In genomic region chr15:25680269-25680818, GRCm38 (mm10) we compare ENCODE assay signal across 9 mouse cellular contexts. TPM values are rescaled to one million over a fixed set of nuclear protein-coding genes. Genes with fewer than 3 reads are reported as not detected.
DNase-seq lines count a peak whose midpoint lies in the region; ATAC-seq and TF ChIP-seq lines count a peak whose summit lies in the region.
"Had no signal": no experiment of that assay in that cellular context is flagged by ENCODE, and none has a peak within 500 bp of the region (broad histone marks: within the 10 kb centered on the region; RNA-seq: fewer than 3 reads in every experiment).

No protein-coding gene starts in this region.

- H3K4me3 ChIP-seq in kidney, postnatal 0 days (replicated peaks; ENCODE audit: low read depth, low read length): no peak overlapping the region
- H3K4me3 ChIP-seq in embryonic facial prominence, embryonic 11.5 days (ENCODE audit: low read depth, low read length): no peak overlapping the region
- no peak overlapping the region for H3K4me3 ChIP-seq in hindbrain, embryonic 12.5 days
- no peak overlapping the region for H3K4me3 ChIP-seq in midbrain, embryonic 12.5 days

- no peak overlapping the region for H3K9ac ChIP-seq in kidney, postnatal 0 days (ENCODE audit: low read depth, low read length)
- no peak overlapping the region for H3K9ac ChIP-seq in embryonic facial prominence, embryonic 11.5 days (replicated peaks; ENCODE audit: low read length)
- no peak overlapping the region for H3K9ac ChIP-seq in hindbrain, embryonic 12.5 days
- no peak overlapping the region for H3K9ac ChIP-seq in midbrain, embryonic 12.5 days (replicated peaks)

- no peaks in the 10 kb centered on the region for H3K9me3 ChIP-seq in kidney, postnatal 0 days (replicated peaks; ENCODE audit: low read length)
- H3K9me3 ChIP-seq in embryonic facial prominence, embryonic 11.5 days (replicated peaks; ENCODE audit: control insufficient read depth, low read length): no peaks in the 10 kb centered on the region
- H3K9me3 ChIP-seq in hindbrain, embryonic 12.5 days (replicated peaks): no peaks in the 10 kb centered on the region
- H3K9me3 ChIP-seq in midbrain, embryonic 12.5 days: no peaks in the 10 kb centered on the region

- WGBS in kidney, postnatal 0 days: 37% methylated on average over 10 of the region's 10 CpGs
- 36% methylated on average over 10 of the region's 10 CpGs for WGBS in embryonic facial prominence, embryonic 11.5 days
- WGBS in hindbrain, embryonic 12.5 days: 42% methylated on average over 10 of the region's 10 CpGs
- 59% methylated on average over 10 of the region's 10 CpGs for WGBS in midbrain, embryonic 12.5 days

- H3K36me3 ChIP-seq in kidney, postnatal 0 days (ENCODE audit: insufficient read depth, low read length): no peaks in the 10 kb centered on the region
- H3K36me3 ChIP-seq in embryonic facial prominence, embryonic 11.5 days (replicated peaks; ENCODE audit: control insufficient read depth, insufficient read depth, low read depth, low read length): no peaks in the 10 kb centered on the region
- no peaks in the 10 kb centered on the region for H3K36me3 ChIP-seq in hindbrain, embryonic 12.5 days
- no peaks in the 10 kb centered on the region for H3K36me3 ChIP-seq in midbrain, embryonic 12.5 days
- H3K36me3 ChIP-seq: G1E had no signal

- H3K4me2 ChIP-seq in kidney, postnatal 0 days (ENCODE audit: low read length): no peak overlapping the region
- H3K4me2 ChIP-seq in embryonic facial prominence, embryonic 11.5 days (ENCODE audit: low read depth, low read length): no peak overlapping the region
- peak overlapping the region; percentile 13; the same call in 1 of the 2 replicates for H3K4me2 ChIP-seq in hindbrain, embryonic 12.5 days (replicated peaks)
- H3K4me2 ChIP-seq in midbrain, embryonic 12.5 days (replicated peaks): no peak overlapping the region

- H3K27ac ChIP-seq in kidney, postnatal 0 days: no peak overlapping the region
- no peak overlapping the region for H3K27ac ChIP-seq in embryonic facial prominence, embryonic 11.5 days (replicated peaks; ENCODE audit: low read depth, low read length)
- peak overlapping the region; percentile 62 for H3K27ac ChIP-seq in hindbrain, embryonic 12.5 days
- H3K27ac ChIP-seq in midbrain, embryonic 12.5 days (replicated peaks): 0 out of 2 replicates have a peak overlapping the region, but pooled peaks have one; percentile 3

- TF ChIP-seq CTCF in kidney, postnatal 0 days (IDR thresholded peaks at IDR 0.05; ENCODE audit: low read depth): no peak

- DNase-seq in kidney, postnatal 0 days (ENCODE audit: low spot score): peak; percentile 49
- DNase-seq in kidney, postnatal 14 days: no peak
- no peak for DNase-seq in embryonic facial prominence, embryonic 11.5 days (ENCODE audit: low spot score)
- no peak for DNase-seq in right cerebral cortex, postnatal 4 days
- no peak for DNase-seq in cerebellum, adult 8-10 months
- DNase-seq in thymus, postnatal 10 days (ENCODE audit: low spot score in 2 of 2): no peak

- H3K4me1 ChIP-seq in kidney, postnatal 0 days (replicated peaks; ENCODE audit: insufficient read depth, low read length): peaks cover 18% of the 10 kb centered on the region; the same call in 1 of the 2 replicates
- H3K4me1 ChIP-seq in embryonic facial prominence, embryonic 11.5 days (ENCODE audit: control insufficient read depth, insufficient read depth, low read length): peaks cover 2% of the 10 kb centered on the region; the same call in 1 of the 2 replicates
- peaks cover 41% of the 10 kb centered on the region for H3K4me1 ChIP-seq in hindbrain, embryonic 12.5 days
- H3K4me1 ChIP-seq in midbrain, embryonic 12.5 days: peaks cover 20% of the 10 kb centered on the region

- ATAC-seq in kidney, postnatal 0 days (replicated peaks; ENCODE audit: low FRiP score, low read depth): no peak
- ATAC-seq in embryonic facial prominence, embryonic 11.5 days (replicated peaks; ENCODE audit: insufficient number of reproducible peaks, low FRiP score, low TSS enrichment, low read depth): peak; percentile 36; the same call in 1 of the 2 replicates
- ATAC-seq in hindbrain, embryonic 12.5 days (ENCODE audit: low FRiP score): peak; percentile 52
- peak; percentile 39 for ATAC-seq in midbrain, embryonic 12.5 days (ENCODE audit: low FRiP score, low read depth)

- H3K27me3 ChIP-seq in kidney, postnatal 0 days (ENCODE audit: insufficient read depth, low read length): no peaks in the 10 kb centered on the region
- H3K27me3 ChIP-seq in embryonic facial prominence, embryonic 11.5 days (ENCODE audit: control insufficient read depth, insufficient read depth, low read length): no peaks in the 10 kb centered on the region
- H3K27me3 ChIP-seq in hindbrain, embryonic 12.5 days: no peaks in the 10 kb centered on the region
- H3K27me3 ChIP-seq in midbrain, embryonic 12.5 days: peaks cover 7% of the 10 kb centered on the region; the same call in 1 of the 2 replicates

RNA-seq across cellular contexts. Expression of gene Myo10, which starts 58.0 kb away (rescaled TPM):
- 25.8 and 29.3 TPM in 2 replicates for polyA plus RNA-seq in kidney, postnatal 0 days (2015; fragmentation: Nextera tagmentation; extraction: Ambion mirVana)
- polyA plus RNA-seq in embryonic facial prominence, embryonic 11.5 days (2014; fragmentation: Nextera tagmentation; extraction: Ambion mirVana): 34.5 and 35.4 TPM in 2 replicates
- 42.0 and 42.6 TPM in 2 replicates for polyA plus RNA-seq in hindbrain, embryonic 12.5 days (2016; fragmentation: Nextera tagmentation; extraction: Ambion mirVana)
- 69.9 and 77.7 TPM in 2 replicates for polyA plus RNA-seq in midbrain, embryonic 12.5 days (2016; fragmentation: Nextera tagmentation; extraction: Ambion mirVana)
- polyA plus RNA-seq: G1E had no signal

Comparison
In these comparisons a context has a peak if more than half of its experiments do, and no peak if none do; other contexts are left out.
1. H3K27ac ChIP-seq: peak in hindbrain, embryonic 12.5 days (single experiment) and midbrain, embryonic 12.5 days (single experiment); none in kidney, postnatal 0 days (single experiment) and embryonic facial prominence, embryonic 11.5 days (single experiment).